Mouse (Mus musculus) thymus, postnatal 25 days (tissue): Measurements from ENCODE around the gene Hmmr.
"Not testable (repeated sequence)": the region's sequence is repeated elsewhere in the genome, so short reads cannot be mapped to it uniquely, and the experiment has no call there.

ENCODE experiments used
- DNase-seq: peaks from one replicate; pipeline ENCODE4 v3.0.0; 2022

Gene Hmmr

DNA sequence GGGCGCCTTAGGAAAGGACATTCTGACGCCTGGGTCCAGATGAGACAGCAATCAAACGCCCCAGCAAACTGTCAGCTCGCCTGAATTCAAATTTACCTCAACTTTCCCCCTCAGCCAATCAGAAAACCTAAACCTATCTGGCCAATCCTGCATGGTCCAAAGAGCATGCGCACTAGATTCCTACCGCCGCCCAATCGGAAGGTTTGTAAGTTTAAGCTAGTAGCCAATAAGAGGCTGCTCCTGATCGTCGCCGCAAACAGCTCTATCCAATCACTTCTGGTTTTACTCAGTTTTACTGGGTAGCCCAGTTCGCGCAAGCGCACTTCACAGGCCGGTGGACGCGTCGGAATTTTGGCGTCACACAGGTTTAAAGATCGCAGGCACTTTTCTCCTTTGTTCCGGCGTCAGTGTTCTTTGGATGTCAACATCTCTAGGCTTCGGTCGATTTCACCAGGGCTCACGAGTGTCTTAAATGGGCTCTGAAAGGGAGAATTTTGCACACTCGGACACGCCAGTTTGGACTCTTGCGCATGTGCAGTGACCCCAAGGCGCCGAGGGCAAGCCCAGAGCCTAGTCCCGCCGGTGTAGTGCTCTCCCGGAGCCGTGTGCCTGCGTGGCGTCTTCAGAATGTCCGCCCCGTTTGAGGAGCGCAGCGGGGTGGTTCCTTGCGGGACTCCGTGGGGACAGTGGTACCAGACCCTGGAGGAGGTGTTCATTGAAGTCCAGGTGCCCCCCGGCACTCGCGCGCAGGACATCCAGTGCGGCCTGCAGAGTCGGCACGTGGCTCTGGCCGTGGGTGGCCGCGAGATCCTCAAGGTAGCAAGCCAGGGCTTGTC, at the start of gene Hmmr, which contains the start of gene Nudcd2:
Hmmr (minus strand) TSS at position 84 of the 836 bp plus-strand sequence.
Nudcd2 (plus strand) TSS at position 329 of the 836 bp plus-strand sequence.
- peak; percentile 91 for DNase-seq

DNA sequence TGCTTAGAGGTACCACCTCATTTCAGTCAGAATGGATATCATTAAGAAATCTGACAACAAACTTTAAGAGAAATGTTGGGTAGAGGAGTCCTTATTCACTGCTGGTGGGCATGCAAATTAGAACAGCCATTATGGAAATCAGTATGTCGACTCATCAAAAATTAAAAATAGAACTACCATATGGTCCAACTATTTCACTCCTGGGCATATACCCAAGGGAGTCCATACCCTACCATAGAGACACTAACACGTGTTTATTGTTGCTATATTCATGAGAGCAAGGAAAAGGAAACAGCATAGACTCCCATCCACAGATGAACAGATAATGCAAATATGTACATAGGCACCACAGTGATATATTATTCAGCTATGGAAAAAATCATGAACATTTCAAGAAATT, 48.6 kb upstream of the Hmmr start:
- no peak for DNase-seq

DNA sequence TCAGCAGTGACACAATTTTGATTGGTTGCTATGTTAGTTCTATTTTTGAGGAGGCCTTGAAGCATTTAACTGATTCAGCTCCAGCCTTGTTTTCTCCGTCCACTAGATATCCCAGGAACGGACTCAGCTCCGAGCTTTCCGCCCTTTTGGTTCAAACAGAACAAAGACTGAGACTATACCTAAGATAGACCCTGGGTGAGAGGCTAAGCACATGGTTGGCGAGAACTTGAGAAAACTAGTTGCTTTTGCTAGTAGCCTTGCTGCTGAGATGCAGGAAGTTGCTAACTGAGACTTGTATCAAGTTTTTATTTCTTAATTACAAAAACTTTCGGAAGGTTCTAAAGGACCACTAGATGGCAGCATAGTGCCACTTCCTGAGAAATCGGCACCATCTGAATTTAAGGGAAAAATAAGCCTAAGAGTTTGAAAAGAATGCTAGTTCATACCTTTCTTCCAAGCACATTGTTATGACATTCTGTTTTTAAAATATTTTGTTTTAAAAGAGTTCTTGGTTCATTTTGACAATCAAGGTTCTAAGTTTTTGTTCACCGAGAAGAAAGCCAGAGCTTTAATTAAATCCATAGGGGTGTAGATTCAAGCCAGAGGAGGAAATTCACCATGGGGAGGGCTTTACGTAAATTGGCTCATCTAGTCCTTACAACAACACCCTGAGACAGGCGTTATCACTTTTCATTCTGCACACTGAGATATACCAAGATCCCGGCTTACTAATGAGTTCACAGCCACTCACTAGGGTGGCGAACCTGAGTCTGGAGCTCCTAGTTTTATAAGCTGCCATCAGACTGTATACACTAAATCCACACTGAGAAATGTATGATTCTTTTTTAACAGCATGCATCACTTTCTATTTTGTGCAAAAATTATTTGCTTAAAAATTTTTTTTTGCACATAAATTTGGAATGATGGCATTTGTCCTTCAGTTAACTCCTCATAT, 42.4 kb upstream of the Hmmr start:
- DNase-seq: no peak

DNA sequence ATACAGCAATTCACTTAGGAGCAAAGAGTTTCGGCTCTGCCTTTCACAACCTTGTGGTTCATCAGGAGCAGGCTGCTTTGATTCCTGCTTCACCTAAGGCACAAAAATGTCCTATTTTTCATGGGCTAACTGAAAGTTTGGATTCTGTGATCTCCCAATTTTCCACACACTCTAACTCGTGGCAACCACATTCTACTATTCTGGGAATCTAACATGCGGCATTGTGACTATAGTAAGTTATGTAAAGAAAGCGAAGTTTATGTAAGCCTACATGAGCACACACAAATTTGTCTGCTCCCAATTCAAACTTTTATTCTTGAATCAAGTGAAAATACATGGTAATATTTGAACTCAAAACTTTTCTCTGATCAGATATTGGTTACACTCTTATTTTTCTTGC, 31.5 kb upstream of the Hmmr start:
- DNase-seq: no peak

DNA sequence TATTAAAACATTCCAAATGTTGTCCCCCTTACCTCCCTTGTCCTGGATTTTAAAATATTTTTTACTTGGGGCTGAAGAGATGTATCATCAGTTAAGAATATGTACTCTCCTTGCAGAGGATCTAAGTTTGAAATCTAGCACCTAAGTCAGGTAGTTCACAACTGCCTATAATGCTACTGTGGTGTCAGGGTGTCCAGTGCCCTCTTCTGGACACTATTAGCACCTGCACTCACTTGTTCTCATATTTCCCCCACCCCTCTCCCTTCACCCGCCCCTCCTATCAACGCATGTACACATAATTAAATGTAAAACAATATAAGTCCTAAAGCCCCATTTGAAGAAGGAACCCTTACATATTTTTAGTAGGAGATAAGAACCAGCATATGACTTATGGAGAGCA, 30.2 kb upstream of the Hmmr start:
- DNase-seq: peak; percentile 11

DNA sequence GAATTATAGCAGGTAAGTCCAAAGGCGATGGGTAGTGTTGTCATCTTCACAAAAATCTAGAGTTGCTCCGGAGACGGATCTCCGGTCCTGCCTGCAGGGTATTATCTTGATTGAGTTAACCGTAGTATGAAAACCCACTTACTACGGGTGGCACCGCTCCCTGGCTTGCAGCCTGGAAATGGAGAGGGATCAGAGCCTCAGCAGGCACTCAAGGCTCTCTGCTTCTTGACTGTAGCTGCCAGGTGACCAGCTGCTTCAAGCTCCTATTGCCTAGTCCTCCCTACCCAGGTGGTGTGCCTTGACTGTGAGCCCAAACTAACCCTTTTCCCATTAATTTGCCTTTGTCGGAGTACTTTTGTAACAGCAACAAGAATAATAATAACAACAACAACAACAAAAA, 26.7 kb upstream of the Hmmr start:
- DNase-seq: no peak

DNA sequence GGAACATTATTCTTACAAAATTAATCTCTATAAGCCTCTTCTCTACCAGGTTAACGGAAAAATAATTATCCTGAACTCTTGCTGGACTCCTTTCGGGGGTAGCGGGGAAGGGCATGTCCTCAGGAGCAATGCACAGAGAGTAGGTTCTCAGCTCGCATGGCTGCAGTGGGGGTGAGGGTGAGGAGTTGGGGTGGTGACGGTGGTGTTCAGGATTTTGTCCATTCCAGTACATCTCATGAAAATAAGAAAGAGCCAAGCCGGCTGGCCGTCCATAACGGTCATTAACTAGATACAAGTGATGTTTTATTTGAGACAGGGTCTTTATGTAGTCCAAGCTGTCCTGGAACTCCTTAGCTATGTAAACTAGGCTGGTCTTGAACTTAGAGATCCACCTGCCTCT, 22.7 kb upstream of the Hmmr start:
- DNase-seq: no peak

DNA sequence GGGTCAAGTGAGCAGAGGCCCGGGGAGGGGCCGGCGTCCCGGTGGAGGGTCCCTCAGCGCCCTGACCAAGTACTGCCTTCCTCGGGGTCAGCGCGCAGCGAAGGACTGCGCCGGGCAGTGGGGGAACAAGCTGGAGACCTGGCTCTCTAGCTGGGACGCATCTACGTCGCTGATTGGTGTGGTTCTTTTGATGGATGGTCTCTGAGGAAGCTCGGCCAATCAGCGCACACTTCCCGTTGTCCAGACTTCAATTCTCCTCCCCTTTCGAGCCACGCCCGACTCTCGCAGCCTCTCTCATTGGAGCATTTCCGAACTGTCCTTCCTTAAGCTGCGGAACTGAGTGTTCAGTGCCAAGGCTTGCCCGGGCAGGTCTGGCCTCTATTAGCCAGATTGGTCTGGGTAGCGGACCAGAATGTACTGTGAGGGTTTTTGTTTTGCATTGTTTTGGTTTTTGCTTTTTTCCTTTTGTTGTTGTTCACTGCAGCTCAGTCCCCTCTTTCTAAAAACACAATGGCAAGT, 21.9 kb upstream of the Hmmr start, which contains the start of gene Ccng1:
Ccng1 (minus strand) TSS at position 203 of the 519 bp plus-strand sequence.
- peak; percentile 85 for DNase-seq

DNA sequence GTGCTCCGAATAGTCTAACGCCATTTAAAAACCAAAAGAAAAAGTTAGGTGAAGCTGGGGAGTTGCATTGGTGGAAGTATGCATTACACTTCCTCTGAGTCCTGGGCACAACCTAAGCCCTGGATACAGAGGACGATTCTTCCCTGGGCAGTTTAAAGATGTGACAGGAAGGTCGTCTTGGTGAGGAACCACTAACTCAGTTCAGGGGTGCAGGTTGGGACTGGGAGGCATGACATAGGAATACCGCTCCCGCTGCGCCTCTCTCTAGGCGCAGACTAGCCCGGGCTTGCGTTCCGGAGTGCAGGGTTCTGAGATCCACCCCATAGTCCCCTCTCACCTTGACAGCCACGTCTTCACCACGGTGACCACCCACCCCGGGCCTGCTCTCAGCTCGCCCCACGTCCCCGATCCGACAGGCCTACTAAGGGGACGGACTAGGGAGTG, 21.5 kb upstream of the Hmmr start:
- no peak for DNase-seq

DNA sequence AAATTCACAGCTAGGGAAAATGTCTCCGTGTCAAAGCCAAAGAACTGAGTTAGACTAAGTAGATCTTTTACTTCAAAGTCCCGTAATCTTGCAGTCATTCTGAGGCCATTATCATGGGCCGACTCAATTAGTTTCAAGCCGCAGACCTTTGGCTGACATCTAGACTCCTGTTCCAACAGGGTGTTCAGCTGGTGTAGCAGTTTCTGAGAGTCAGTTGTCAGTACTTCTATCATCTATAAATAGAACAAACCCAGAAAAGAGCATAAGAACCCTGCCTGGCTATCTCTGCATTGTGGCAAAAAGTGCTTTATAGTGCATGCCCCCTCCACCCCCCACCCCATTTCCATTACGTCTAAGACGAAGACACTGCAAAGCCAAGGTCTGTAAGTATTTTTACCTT, 20.6 kb upstream of the Hmmr start:
- no peak for DNase-seq

DNA sequence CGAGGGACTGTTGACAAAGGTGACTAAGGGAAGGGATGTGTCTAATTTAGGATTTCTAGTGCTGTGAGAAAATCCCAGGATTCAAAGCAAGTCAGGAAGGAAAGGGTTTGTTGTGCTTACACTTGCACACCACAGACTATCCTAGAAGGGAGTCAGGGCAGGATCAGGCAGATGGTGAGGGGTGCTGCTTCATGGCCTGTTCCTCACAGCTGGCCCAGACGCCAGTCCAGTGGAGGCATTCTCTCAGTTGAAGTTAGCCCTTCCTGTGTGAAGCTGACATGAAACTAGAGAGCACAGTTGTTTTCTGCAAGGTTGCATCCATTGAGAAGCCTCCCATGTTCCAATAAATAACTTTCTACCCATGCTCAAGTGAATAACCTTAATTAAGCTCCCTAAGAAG, 14.5 kb upstream of the Hmmr start:
- no peak for DNase-seq

DNA sequence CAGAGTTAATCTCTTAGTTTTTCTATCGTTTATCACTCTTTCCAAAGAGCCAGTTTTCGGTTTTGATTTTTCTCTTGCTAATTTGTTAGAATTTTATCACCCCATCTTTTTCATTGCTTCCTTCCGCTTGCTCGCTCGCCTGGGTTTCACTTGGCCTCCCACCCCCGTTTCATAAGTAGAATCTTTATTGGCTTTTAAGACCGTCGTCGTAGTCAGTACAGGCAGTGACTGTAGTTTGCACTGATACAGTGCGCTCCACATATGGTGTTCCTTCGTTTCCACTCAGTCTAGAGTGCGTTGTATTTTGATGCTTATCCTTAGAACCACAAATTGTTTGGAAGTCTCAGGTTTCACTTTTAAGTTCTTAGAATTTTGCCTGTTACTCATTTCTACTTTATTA, 13.1 kb upstream of the Hmmr start:
- DNase-seq: no peak

DNA sequence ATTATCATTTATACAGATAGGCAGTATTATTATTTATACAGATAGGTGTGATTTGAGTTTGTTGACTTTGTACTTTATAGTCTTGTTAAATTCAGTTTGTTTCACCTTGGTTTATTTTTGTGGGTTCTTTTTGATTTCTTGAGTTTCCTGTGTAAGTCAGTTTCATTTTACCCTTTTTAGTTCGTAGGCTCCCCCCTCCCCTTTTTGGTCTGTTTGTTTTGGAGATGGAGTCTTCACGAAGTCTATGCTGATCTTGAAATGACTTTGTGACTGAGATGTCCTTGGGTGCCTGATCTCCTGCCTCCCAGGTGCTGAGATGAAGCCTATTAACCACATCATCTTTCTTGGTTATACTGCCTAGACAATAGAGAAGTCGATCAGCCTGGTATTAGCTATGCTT, 11.1 kb upstream of the Hmmr start:
- no peak for DNase-seq

DNA sequence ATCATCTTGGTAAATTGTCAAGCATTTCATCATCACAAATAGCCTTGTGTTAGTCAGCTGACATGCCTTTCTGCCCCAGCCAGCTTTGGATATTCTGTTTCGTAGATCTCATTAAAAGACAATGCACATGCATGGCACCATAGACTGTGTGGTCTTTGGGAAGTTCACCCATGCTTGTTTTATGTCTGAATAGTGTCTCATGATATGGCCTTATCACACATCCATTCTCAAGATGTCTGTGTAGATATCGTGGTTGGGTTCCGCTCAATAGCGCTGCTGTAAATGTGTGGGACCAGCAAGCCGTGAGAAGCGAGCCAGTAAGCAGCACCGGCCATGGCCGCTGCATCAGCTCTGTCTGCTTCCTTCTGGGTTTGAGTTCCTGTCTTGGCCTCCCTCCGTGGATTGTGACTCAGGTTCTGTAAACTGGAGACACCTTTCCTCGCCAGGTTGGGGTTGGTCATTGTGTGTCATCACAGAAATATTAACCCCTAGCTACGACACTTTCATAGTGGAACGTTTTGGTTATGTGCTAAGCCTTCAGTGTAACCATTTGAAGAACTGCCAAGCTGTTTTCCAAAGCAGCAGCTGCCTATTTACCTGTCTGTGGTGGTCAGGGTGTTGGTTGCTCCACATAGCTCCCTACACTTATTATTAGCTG, 8.5 kb upstream of the Hmmr start:
- no peak for DNase-seq

DNA sequence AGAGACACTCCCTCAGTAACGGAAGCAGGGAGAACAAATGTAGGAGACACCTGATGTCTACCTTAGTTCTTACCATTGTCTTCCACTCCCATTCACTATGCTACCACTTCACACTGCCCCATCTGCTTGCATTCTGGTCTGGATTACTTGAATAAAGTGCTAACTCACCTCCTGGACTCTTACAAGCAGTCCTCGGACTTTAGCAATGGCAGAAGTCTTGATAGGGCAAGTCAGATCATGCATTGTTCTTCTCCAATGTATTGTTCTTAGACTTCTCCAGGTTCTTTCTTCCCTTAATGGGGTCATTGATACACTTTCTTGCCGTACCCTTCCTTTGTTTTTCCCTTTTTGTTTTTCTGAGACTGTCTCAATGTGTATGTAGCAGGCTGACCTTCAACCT, 4.1 kb upstream of the Hmmr start:
- no peak for DNase-seq

DNA sequence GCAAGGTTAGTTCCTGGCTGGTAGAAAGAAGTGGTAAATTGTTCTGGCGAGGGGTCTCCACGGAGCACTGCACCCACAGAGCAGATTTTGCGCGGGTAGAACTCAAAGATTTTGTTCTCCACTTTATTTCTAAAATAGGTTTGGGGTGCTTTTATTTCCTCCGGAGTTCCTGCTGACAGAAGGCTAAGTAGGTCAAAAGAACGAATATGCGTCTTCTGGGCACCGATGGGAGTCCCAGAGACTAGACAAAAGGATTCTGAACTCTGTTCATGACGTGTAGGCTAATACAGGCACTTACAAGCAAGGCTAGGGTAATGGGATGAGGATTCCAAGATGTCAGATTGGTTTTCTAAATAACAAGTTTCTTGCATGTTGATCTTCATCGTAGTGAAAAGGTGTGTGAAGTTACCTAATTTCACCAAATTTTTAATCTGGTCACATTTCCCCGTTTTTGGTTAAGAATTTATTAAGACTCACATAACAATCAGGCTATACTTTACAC, 1.1 kb upstream of the Hmmr start:
- DNase-seq: no peak

DNA sequence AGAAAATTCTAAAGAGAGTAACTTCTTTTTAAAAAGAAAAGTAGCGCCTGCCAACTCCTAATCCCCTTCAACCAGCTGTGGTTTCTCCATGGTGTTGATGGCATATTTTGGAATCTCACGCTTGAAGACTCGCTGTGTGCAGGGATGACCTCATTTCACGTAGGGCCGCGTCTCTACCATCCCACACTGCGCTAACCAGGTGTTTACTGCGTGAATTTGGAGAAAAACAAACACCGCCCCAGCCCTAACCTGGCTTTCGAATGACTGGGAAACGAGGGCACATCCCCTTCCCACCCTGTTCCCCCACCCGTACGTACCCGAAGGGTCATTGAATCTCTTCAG, 254 bp downstream of the Hmmr start:
- no peak for DNase-seq

DNA sequence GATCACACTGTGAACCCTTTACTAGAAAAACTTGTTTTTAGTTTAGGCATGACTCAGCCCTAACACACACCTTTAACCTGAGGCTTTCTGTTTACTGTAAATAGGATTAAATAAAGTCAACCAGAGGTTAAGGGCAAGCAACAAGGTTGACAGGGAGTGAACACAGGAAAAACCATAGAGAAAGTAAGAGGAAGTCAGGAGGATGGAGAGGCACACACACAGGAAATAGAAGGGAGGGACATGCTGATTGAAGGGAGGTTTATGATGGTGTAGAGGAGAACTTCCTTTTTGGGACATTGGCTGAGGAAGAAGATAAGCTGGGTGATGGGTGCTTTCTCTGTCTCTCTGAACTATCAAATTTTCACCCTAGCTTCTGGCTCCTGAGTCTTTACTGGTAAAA, 14.9 kb downstream of the Hmmr start:
- DNase-seq: no peak

DNA sequence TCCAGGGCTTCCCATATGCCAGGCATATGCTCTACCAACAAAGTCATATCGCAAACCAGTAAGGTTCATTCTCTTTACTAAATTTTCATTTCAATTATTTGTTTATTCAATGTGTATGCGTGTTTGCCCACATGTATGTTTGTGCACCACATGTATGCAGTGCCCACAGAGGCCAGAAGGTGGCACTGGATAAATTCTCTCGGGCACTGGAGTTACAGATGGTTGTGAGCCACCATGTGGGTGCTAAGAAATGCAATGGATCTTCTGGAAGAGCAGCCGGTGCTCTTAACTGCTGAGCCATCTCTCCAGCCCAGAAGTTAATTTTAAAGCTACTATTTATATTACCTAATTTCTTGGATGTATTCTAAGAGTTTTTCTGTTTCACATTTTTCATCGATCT, 17.7 kb downstream of the Hmmr start:
- DNase-seq: no peak

DNA sequence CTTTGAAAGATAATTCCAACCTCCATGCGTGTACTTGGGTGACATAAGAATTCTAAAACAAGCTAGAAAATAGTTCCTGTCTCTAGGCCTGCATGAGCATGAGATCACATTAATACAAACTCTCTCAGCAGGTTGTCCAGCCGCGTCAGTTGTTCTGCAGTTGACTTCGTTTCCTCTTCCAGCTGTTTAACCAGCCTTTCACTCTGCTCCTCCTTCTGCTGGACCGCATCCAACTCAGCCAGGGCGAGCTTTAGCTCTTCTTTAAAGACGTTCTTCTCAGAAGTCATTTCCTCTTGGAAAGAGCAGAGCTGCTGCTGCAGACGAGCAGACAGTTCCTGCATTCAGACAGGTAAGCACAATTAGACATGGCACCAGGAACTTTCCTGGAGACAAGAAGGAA, 19.4 kb downstream of the Hmmr start:
- no peak for DNase-seq

DNA sequence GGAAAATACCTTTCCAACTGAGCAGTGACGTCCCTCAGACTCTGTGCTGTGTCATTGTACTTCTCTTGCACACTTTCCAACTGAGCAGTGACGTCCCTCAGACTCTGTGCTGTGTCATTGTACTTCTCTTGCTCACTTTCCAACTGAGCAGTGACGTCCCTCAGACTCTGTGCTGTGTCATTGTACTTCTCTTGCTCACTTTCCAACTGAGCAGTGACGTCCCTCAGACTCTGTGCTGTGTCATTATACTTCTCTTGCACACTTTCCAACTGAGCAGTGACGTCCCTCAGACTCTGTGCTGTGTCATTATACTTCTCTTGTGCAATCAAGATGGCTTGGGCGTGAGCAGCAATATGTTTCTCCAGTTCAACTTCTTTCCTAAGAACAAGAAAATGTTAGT, 23.3 kb downstream of the Hmmr start:
- DNase-seq: not testable (repeated sequence)

DNA sequence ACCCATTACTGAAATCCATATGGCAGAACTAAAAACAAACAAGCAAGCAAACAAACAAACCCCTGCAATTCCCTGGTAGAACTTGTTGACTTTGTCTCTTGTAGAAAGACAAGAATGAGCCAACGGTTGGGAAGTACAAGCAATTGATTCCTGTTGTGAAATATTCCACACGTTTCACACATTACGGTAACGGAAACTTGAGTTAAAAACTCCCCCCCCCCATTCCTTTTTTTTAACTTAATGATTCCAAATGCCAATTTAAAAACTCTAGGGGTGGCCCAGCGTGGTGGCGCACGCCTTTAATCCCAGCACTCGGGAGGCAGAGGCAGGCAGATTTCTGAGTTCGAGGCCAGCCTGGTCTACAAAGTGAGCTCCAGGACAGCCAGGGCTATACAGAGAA, 38.1 kb downstream of the Hmmr start, which contains the start of gene Mat2b:
Mat2b (minus strand) TSS at position 101 of the 400 bp plus-strand sequence.
- DNase-seq: no peak
